Mouse (Mus musculus) erythroblast, embryonic 14.5 days (primary cell): ENCODE results near the gene Ccdc69. TPM values are rescaled to one million over a fixed set of nuclear protein-coding genes. Genes with fewer than 3 reads are reported as not detected.

Source experiments
- H3K27me3 ChIP-seq: 2 replicates; pipeline ENCODE4 v1.6.1; 2012; ENCODE audit warnings: inconsistent platforms; ENCODE audit not compliant: control insufficient read depth
- H3K36me3 ChIP-seq: 2 replicates; pipeline ENCODE4 v1.6.1; 2012; ENCODE audit warnings: mild to moderate bottlenecking, inconsistent platforms; ENCODE audit not compliant: control insufficient read depth
- H3K4me1 ChIP-seq: 2 replicates; pipeline ENCODE4 v1.6.1; 2012; ENCODE audit warnings: inconsistent platforms; ENCODE audit not compliant: control insufficient read depth
- H3K4me3 ChIP-seq: replicated peaks from 2 replicates; pipeline ENCODE3; 2012; ENCODE audit warnings: moderate library complexity, mild to moderate bottlenecking, inconsistent platforms
- H3K9me3 ChIP-seq: 2 replicates; pipeline ENCODE4 v1.6.1; 2012; ENCODE audit warnings: low read length, inconsistent platforms, mixed read lengths; ENCODE audit not compliant: control insufficient read depth
- GATA1 ChIP-seq: IDR thresholded peaks from 2 replicates; pipeline ENCODE4 v1.6.1; 2012; ENCODE audit warnings: low read length, inconsistent platforms, mixed read lengths
- TAL1 ChIP-seq: IDR thresholded peaks from 3 replicates; pipeline ENCODE4 v1.6.1; 2012; ENCODE audit warnings: low read length, inconsistent platforms, mixed read lengths
- polyA plus RNA-seq: library from polyadenylated mRNA; stranded (reverse); fragments of >175 nt; gene quantifications from 2 replicates; pipeline ENCODE4 v1.2.3, GENCODE M21; 2012

Ccdc69 gene
- polyA plus RNA-seq, 1 experiment: not detected

GRCm38 (mm10) chr11:55081206-55081605, 3.3 kb upstream of the Ccdc69 start:
- peaks cover 16% of the 10 kb centered on the region for H3K27me3 ChIP-seq
- H3K4me3 ChIP-seq: no peak overlapping the region
- TF ChIP-seq TAL1 (no peak), GATA1 (no peak)
- no peaks in the 10 kb centered on the region for H3K36me3 ChIP-seq
- H3K9me3 ChIP-seq: no peaks in the 10 kb centered on the region
- peaks cover 2% of the 10 kb centered on the region for H3K4me1 ChIP-seq

- TF ChIP-seq TAL1 (no peak), GATA1 (no peak)
- no peaks in the 10 kb centered on the region for H3K9me3 ChIP-seq
- no peak overlapping the region for H3K4me3 ChIP-seq
- no peaks in the 10 kb centered on the region for H3K36me3 ChIP-seq
- H3K4me1 ChIP-seq: peaks cover 2% of the 10 kb centered on the region
- H3K27me3 ChIP-seq: peaks cover 16% of the 10 kb centered on the region
Observed at GRCm38 (mm10) chr11:55079180-55079579, 1.2 kb upstream of the Ccdc69 start.

GRCm38 (mm10) chr11:55078502-55078901, 571 bp upstream of the Ccdc69 start:
- TF ChIP-seq TAL1 (no peak), GATA1 (no peak)

GRCm38 (mm10) chr11:55076234-55076633, 1.7 kb downstream of the Ccdc69 start:
- TF ChIP-seq GATA1 (no peak), TAL1 (no peak)
- H3K36me3 ChIP-seq: no peaks in the 10 kb centered on the region
- H3K9me3 ChIP-seq: no peaks in the 10 kb centered on the region
- H3K4me3 ChIP-seq: no peak overlapping the region
- peaks cover 16% of the 10 kb centered on the region for H3K27me3 ChIP-seq
- H3K4me1 ChIP-seq: peaks cover 2% of the 10 kb centered on the region

More at GRCm38 (mm10) chr11:55078502-55078901, 571 bp upstream of the Ccdc69 start:
- Histone ChIP-seq H3K4me3 (no peak overlapping the region), H3K9me3 (no peaks in the 10 kb centered on the region), H3K36me3 (no peaks in the 10 kb centered on the region), H3K27me3 (peaks cover 16% of the 10 kb centered on the region), H3K4me1 (peaks cover 2% of the 10 kb centered on the region)

GRCm38 (mm10) chr11:55075602-55076001, 2.3 kb downstream of the Ccdc69 start:
- Histone ChIP-seq H3K36me3 (no peaks in the 10 kb centered on the region), H3K4me1 (peaks cover 2% of the 10 kb centered on the region), H3K9me3 (no peaks in the 10 kb centered on the region), H3K27me3 (peaks cover 16% of the 10 kb centered on the region), H3K4me3 (no peak overlapping the region)
- TF ChIP-seq GATA1 (no peak), TAL1 (no peak)

- Histone ChIP-seq H3K4me1 (peaks cover 2% of the 10 kb centered on the region), H3K27me3 (peaks cover 11% of the 10 kb centered on the region), H3K36me3 (no peaks in the 10 kb centered on the region), H3K9me3 (no peaks in the 10 kb centered on the region), H3K4me3 (no peak overlapping the region)
- TF ChIP-seq TAL1 (no peak), GATA1 (no peak)
Observed at GRCm38 (mm10) chr11:55073191-55073590, 4.7 kb downstream of the Ccdc69 start.

GRCm38 (mm10) chr11:55072467-55072866, 5.5 kb downstream of the Ccdc69 start:
- Histone ChIP-seq H3K36me3 (no peaks in the 10 kb centered on the region), H3K9me3 (no peaks in the 10 kb centered on the region), H3K4me3 (no peak overlapping the region), H3K4me1 (peaks cover under 1% of the 10 kb centered on the region), H3K27me3 (peaks cover 4% of the 10 kb centered on the region)
- TF ChIP-seq TAL1 (no peak), GATA1 (no peak)

- Histone ChIP-seq H3K9me3 (no peaks in the 10 kb centered on the region), H3K4me3 (no peak overlapping the region), H3K4me1 (no peaks in the 10 kb centered on the region), H3K36me3 (no peaks in the 10 kb centered on the region), H3K27me3 (no peaks in the 10 kb centered on the region; the same call in 1 of the 2 replicates)
- no peak for TF ChIP-seq TAL1
- TF ChIP-seq GATA1: no peak
Observed at GRCm38 (mm10) chr11:55071344-55071743, 6.6 kb downstream of the Ccdc69 start.

GRCm38 (mm10) chr11:55069023-55069422, 8.9 kb downstream of the Ccdc69 start:
- no peak overlapping the region for H3K4me3 ChIP-seq
- TF ChIP-seq GATA1: no peak
- no peak for TF ChIP-seq TAL1
- H3K27me3 ChIP-seq: no peaks in the 10 kb centered on the region; the same call in 1 of the 2 replicates
- no peaks in the 10 kb centered on the region for H3K9me3 ChIP-seq
- no peaks in the 10 kb centered on the region for H3K36me3 ChIP-seq
- H3K4me1 ChIP-seq: no peaks in the 10 kb centered on the region

GRCm38 (mm10) chr11:55066921-55067320, 11.0 kb downstream of the Ccdc69 start:
- Histone ChIP-seq H3K36me3 (no peaks in the 10 kb centered on the region), H3K4me3 (no peak overlapping the region), H3K9me3 (no peaks in the 10 kb centered on the region), H3K4me1 (no peaks in the 10 kb centered on the region), H3K27me3 (no peaks in the 10 kb centered on the region)
- TF ChIP-seq GATA1: no peak
- TF ChIP-seq TAL1: no peak

- Histone ChIP-seq H3K4me3 (no peak overlapping the region), H3K27me3 (no peaks in the 10 kb centered on the region), H3K36me3 (no peaks in the 10 kb centered on the region), H3K4me1 (no peaks in the 10 kb centered on the region), H3K9me3 (no peaks in the 10 kb centered on the region)
- TF ChIP-seq GATA1 (no peak), TAL1 (no peak)
Observed at GRCm38 (mm10) chr11:55062856-55063255, 15.1 kb downstream of the Ccdc69 start.
